Mouse (Mus musculus): ENCODE results near the gene Ano8. TPM values are rescaled to one million over a fixed set of nuclear protein-coding genes. Genes with fewer than 3 reads are reported as not detected.
A peak's percentile ranks its signal among the peaks of the same experiment; 100 is the strongest.
"Not testable (repeated sequence)": the region's sequence is repeated elsewhere in the genome, so short reads cannot be mapped to it uniquely, and the experiment has no call there.

The Ano8 gene
- 1.1 and 1.2 TPM in 2 replicates for polyA plus RNA-seq (2015; fragmentation: Nextera tagmentation; extraction: Ambion mirVana)

GRCm38 (mm10) chr8:71485142-71486135 lies at the start of gene Ano8:
TSS of gene Ano8 (minus strand) at chr8:71485963.
- Histone ChIP-seq H3K9me3 (ENCODE audit: low read length) (no peaks in the 10 kb centered on the region), H3K27me3 (replicated peaks; ENCODE audit: insufficient read depth, low read length) (no peaks in the 10 kb centered on the region), H3K27ac (ENCODE audit: low read length) (peak within 1 kb of the TSS; percentile 40; the same call in 1 of the 2 replicates), H3K4me3 (ENCODE audit: low read depth, low read length) (peak within 1 kb of the TSS; percentile 54), H3K36me3 (ENCODE audit: insufficient read depth, low read length) (0 out of 2 replicates have a peak, but pooled peaks cover 3% of the 10 kb centered on the region), H3K9ac (replicated peaks; ENCODE audit: low read depth) (peak within 1 kb of the TSS; percentile 45), H3K4me1 (ENCODE audit: insufficient read depth, low read depth, low read length) (peaks cover 13% of the 10 kb centered on the region), H3K4me2 (replicated peaks; ENCODE audit: low read depth, low read length) (peak within 1 kb of the TSS; percentile 90)
- no peak for TF ChIP-seq EP300 (IDR thresholded peaks at IDR 0.05)
- no peak for TF ChIP-seq CTCF (IDR thresholded peaks at IDR 0.05)
- DNase-seq (ENCODE audit: low spot score) = peak; percentile 95
- WGBS = 4% methylated on average over 48 of the region's 58 CpGs
- peak; percentile 72 for ATAC-seq

GRCm38 (mm10) chr8:71534263-71534810 lies 48.6 kb upstream of the Ano8 start:
- Histone ChIP-seq H3K9me3 (ENCODE audit: low read length) (no peaks in the 10 kb centered on the region), H3K4me2 (replicated peaks; ENCODE audit: low read depth, low read length) (no peak overlapping the region), H3K27ac (ENCODE audit: low read length) (no peak overlapping the region), H3K36me3 (ENCODE audit: insufficient read depth, low read length) (no peaks in the 10 kb centered on the region), H3K4me3 (ENCODE audit: low read depth, low read length) (no peak overlapping the region), H3K27me3 (replicated peaks; ENCODE audit: insufficient read depth, low read length) (no peaks in the 10 kb centered on the region), H3K9ac (replicated peaks; ENCODE audit: low read depth) (no peak overlapping the region), H3K4me1 (ENCODE audit: insufficient read depth, low read depth, low read length) (peaks cover 7% of the 10 kb centered on the region; the same call in 1 of the 2 replicates)
- ATAC-seq = no peak
- TF ChIP-seq EP300 (IDR thresholded peaks at IDR 0.05) (no peak), CTCF (IDR thresholded peaks at IDR 0.05) (peak; percentile 30)
- WGBS = 33% methylated on average over 2 of the region's 3 CpGs
- no peak for DNase-seq (ENCODE audit: low spot score)

GRCm38 (mm10) chr8:71530735-71531467 lies 45.1 kb upstream of the Ano8 start:
- 72% methylated on average over 5 of the region's 12 CpGs for WGBS
- peak; percentile 58 for TF ChIP-seq CTCF (IDR thresholded peaks at IDR 0.05)
- peak; percentile 43 for DNase-seq (ENCODE audit: low spot score)

GRCm38 (mm10) chr8:71528362-71529073 lies 42.8 kb upstream of the Ano8 start:
- Histone ChIP-seq H3K9me3 (ENCODE audit: low read length) (no peaks in the 10 kb centered on the region), H3K4me2 (replicated peaks; ENCODE audit: low read depth, low read length) (no peak overlapping the region), H3K4me3 (ENCODE audit: low read depth, low read length) (no peak overlapping the region), H3K27ac (ENCODE audit: low read length) (peak overlapping the region; percentile 78), H3K9ac (replicated peaks; ENCODE audit: low read depth) (no peak overlapping the region), H3K4me1 (ENCODE audit: insufficient read depth, low read depth, low read length) (0 out of 2 replicates have a peak, but pooled peaks cover 6% of the 10 kb centered on the region), H3K36me3 (ENCODE audit: insufficient read depth, low read length) (no peaks in the 10 kb centered on the region), H3K27me3 (replicated peaks; ENCODE audit: insufficient read depth, low read length) (peaks cover 9% of the 10 kb centered on the region; the same call in 1 of the 2 replicates)
- whole genome bisulfite sequencing = 64% methylated on average over 11 of the region's 11 CpGs
- ATAC-seq = peak; percentile 94
- DNase-seq (ENCODE audit: low spot score) = peak; percentile 78
- peak; percentile 74 for TF ChIP-seq EP300 (IDR thresholded peaks at IDR 0.05)
- TF ChIP-seq CTCF (IDR thresholded peaks at IDR 0.05) = no peak; the same call in 1 of the 2 replicates

More at GRCm38 (mm10) chr8:71530735-71531467, 45.1 kb upstream of the Ano8 start:
- H3K4me2 ChIP-seq (replicated peaks; ENCODE audit: low read depth, low read length); ATAC-seq; H3K4me3 ChIP-seq (ENCODE audit: low read depth, low read length); H3K9ac ChIP-seq (replicated peaks; ENCODE audit: low read depth); H3K4me1 ChIP-seq (ENCODE audit: insufficient read depth, low read depth, low read length); H3K9me3 ChIP-seq (ENCODE audit: low read length); H3K27me3 ChIP-seq (replicated peaks; ENCODE audit: insufficient read depth, low read length); H3K36me3 ChIP-seq (ENCODE audit: insufficient read depth, low read length); H3K27ac ChIP-seq (ENCODE audit: low read length): not testable (repeated sequence)

GRCm38 (mm10) chr8:71527162-71527870 lies 41.6 kb upstream of the Ano8 start:
- no peaks in the 10 kb centered on the region for H3K9me3 ChIP-seq (ENCODE audit: low read length)
- H3K9ac ChIP-seq (replicated peaks; ENCODE audit: low read depth) = no peak overlapping the region
- no peaks in the 10 kb centered on the region for H3K36me3 ChIP-seq (ENCODE audit: insufficient read depth, low read length)
- peak overlapping the region; percentile 59 for H3K27ac ChIP-seq (ENCODE audit: low read length)
- DNase-seq (ENCODE audit: low spot score) (no peak), ATAC-seq (no peak)
- no peak for TF ChIP-seq EP300 (IDR thresholded peaks at IDR 0.05)
- no peak for TF ChIP-seq CTCF (IDR thresholded peaks at IDR 0.05)
- no peak overlapping the region for H3K4me2 ChIP-seq (replicated peaks; ENCODE audit: low read depth, low read length)
- H3K27me3 ChIP-seq (replicated peaks; ENCODE audit: insufficient read depth, low read length) = peaks cover 9% of the 10 kb centered on the region; the same call in 1 of the 2 replicates
- H3K4me3 ChIP-seq (ENCODE audit: low read depth, low read length) = no peak overlapping the region
- H3K4me1 ChIP-seq (ENCODE audit: insufficient read depth, low read depth, low read length) = 0 out of 2 replicates have a peak, but pooled peaks cover 6% of the 10 kb centered on the region
- WGBS = 38% methylated on average over 3 of the region's 3 CpGs

Data from lung, postnatal 0 days (tissue).